21 mouse cellular contexts compared by ENCODE assay signal in the genomic region with DNA sequence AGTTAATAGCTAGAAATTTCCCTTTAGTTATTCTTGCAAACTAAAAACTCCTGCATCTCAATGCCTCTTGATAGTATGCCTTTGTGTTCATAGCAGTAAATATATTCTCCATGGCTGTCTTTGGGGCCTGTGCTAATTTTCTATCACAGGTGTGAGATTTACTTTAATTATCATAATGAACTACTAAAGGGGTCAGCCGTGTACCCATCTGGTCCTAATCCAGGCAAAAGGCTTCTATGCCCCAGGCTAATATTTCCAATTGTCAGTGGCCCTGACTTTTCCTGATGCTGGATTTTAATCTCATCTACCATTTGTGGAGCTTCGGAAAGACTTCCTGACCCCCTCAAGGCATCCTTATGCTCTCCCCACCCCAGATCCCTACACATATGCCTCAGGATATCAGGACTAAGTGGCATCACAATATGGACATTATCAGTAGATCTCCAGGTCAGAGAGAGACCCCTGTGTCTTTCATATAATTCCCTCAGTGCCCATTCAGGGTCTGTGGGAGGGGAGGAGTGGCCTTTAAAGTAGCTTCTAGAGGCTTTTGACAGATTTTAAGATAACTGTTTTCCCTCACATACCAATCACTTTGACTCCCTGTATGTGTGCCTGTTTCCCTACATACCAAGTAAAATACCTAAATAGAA.
"Had no signal": no experiment of that assay in that cellular context is flagged by ENCODE, and none has a peak within 500 bp of the region (broad histone marks: within the 10 kb centered on the region; RNA-seq: fewer than 3 reads in every experiment).

No protein-coding gene starts in this region.

- H3K4me3 ChIP-seq: limb, embryonic 12.5 days; limb, embryonic 15.5 days had no signal

- H3K9ac ChIP-seq: limb, embryonic 12.5 days; limb, embryonic 15.5 days; liver, embryonic 14.5 days; liver, postnatal 0 days; lung, embryonic 14.5 days had no signal

- H3K9me3 ChIP-seq: limb, embryonic 12.5 days; limb, embryonic 15.5 days had no signal

- H3K4me2 ChIP-seq: limb, embryonic 12.5 days; limb, embryonic 15.5 days; liver, embryonic 11.5 days; lung, embryonic 14.5 days had no signal

- H3K27me3 ChIP-seq: limb, embryonic 12.5 days; limb, embryonic 15.5 days had no signal

- ATAC-seq: intestine, embryonic 16.5 days; liver, postnatal 0 days; lung, postnatal 0 days had no signal

- DNase-seq: kidney, adult 18-20 months; kidney, adult 9 months; kidney, postnatal 14 days; kidney, postnatal 4 days; left cerebral cortex, postnatal 4 days; liver, postnatal 0 days; lung, embryonic 14.5 days; right cerebral cortex, adult 18-20 months; right cerebral cortex, postnatal 14 days; right cerebral cortex, postnatal 4 days; thymus, adult 2 months; thymus, postnatal 14 days; thymus, postnatal 4 days had no signal

- H3K27ac ChIP-seq: limb, embryonic 12.5 days; limb, embryonic 15.5 days; liver, embryonic 14.5 days; macrophage; stomach, postnatal 0 days had no signal

- H3K4me1 ChIP-seq: limb, embryonic 12.5 days; limb, embryonic 15.5 days had no signal
